Mouse (Mus musculus): ENCODE results near the gene Calr4. TPM values are rescaled to one million over a fixed set of nuclear protein-coding genes. Genes with fewer than 3 reads are reported as not detected.

The Calr4 gene
- polyA plus RNA-seq, 1 experiment from 2014 or later: not detected

DNA sequence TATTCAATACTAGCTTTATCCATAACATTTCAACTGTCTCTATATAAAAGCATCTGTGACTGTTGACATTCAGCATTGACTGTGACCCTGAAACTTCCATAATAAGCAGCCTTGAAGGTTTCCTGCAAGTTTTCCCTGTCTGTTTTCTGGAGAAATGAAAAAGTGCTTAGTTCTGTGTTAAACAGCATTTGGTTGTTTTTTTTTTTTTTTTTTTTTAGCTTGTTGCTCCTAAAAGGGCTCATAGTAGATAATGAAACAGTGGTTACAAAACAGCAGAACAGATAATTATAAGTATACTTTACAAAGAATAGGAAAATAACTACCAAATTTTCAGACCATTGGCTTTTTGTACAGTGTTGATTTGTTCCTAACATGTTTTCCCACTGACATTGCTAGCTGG, 60.3 kb downstream of the Calr4 start:
- no peak for ATAC-seq (ENCODE audit: low FRiP score, low TSS enrichment)
- Histone ChIP-seq H3K9ac (ENCODE audit: low read length) (no peak overlapping the region), H3K4me2 (replicated peaks; ENCODE audit: low read depth) (no peak overlapping the region), H3K36me3 (ENCODE audit: control insufficient read depth, insufficient read depth, low read length) (no peaks in the 10 kb centered on the region), H3K4me3 (ENCODE audit: low read depth, low read length) (no peak overlapping the region), H3K27me3 (ENCODE audit: control insufficient read depth, insufficient read depth, low read length) (no peaks in the 10 kb centered on the region), H3K9me3 (ENCODE audit: control insufficient read depth, low read length) (no peaks in the 10 kb centered on the region), H3K4me1 (replicated peaks; ENCODE audit: control insufficient read depth, insufficient read depth) (no peaks in the 10 kb centered on the region), H3K27ac (replicated peaks) (no peak overlapping the region)
- TF ChIP-seq CTCF (IDR thresholded peaks at IDR 0.05; ENCODE audit: low read depth): no peak
- no peak for TF ChIP-seq EP300 (optimal IDR thresholded peaks at IDR 0.05)
- no peak for DNase-seq (ENCODE audit: low spot score)

- Histone ChIP-seq H3K27me3 (ENCODE audit: control insufficient read depth, insufficient read depth, low read length) (no peaks in the 10 kb centered on the region), H3K9me3 (ENCODE audit: control insufficient read depth, low read length) (no peaks in the 10 kb centered on the region), H3K4me2 (replicated peaks; ENCODE audit: low read depth) (no peak overlapping the region), H3K27ac (replicated peaks) (no peak overlapping the region), H3K36me3 (ENCODE audit: control insufficient read depth, insufficient read depth, low read length) (no peaks in the 10 kb centered on the region), H3K4me3 (ENCODE audit: low read depth, low read length) (no peak overlapping the region), H3K4me1 (replicated peaks; ENCODE audit: control insufficient read depth, insufficient read depth) (no peaks in the 10 kb centered on the region), H3K9ac (ENCODE audit: low read length) (no peak overlapping the region)
- 80% methylated on average over 2 of the region's 2 CpGs for WGBS
- TF ChIP-seq EP300 (optimal IDR thresholded peaks at IDR 0.05): no peak
- TF ChIP-seq CTCF (IDR thresholded peaks at IDR 0.05; ENCODE audit: low read depth): no peak
- ATAC-seq (ENCODE audit: low FRiP score, low TSS enrichment) (no peak), DNase-seq (ENCODE audit: low spot score) (no peak)
These were observed 62.2 kb downstream of the Calr4 start for GRCm38 (mm10) chr4:109296510-109296909.

- ATAC-seq (ENCODE audit: low FRiP score, low TSS enrichment) (no peak), DNase-seq (ENCODE audit: low spot score) (no peak)
- H3K4me3 ChIP-seq (ENCODE audit: low read depth, low read length): no peak overlapping the region
- H3K9ac ChIP-seq (ENCODE audit: low read length): no peak overlapping the region
- no peak overlapping the region for H3K4me2 ChIP-seq (replicated peaks; ENCODE audit: low read depth)
- H3K9me3 ChIP-seq (ENCODE audit: control insufficient read depth, low read length): no peaks in the 10 kb centered on the region
- H3K36me3 ChIP-seq (ENCODE audit: control insufficient read depth, insufficient read depth, low read length): no peaks in the 10 kb centered on the region
- TF ChIP-seq CTCF (IDR thresholded peaks at IDR 0.05; ENCODE audit: low read depth) (no peak), EP300 (optimal IDR thresholded peaks at IDR 0.05) (no peak)
- no peaks in the 10 kb centered on the region for H3K4me1 ChIP-seq (replicated peaks; ENCODE audit: control insufficient read depth, insufficient read depth)
- H3K27ac ChIP-seq (replicated peaks): no peak overlapping the region
- H3K27me3 ChIP-seq (ENCODE audit: control insufficient read depth, insufficient read depth, low read length): no peaks in the 10 kb centered on the region
These were observed 64.9 kb downstream of the Calr4 start for GRCm38 (mm10) chr4:109299136-109299535.

Other genes with a start within 250 kb of the Calr4 start
- 53.5 and 62.0 TPM in 2 replicates for gene Nrd1, start 233.8 kb upstream of the Calr4 start, polyA plus RNA-seq (2015; fragmentation: Nextera tagmentation; extraction: Ambion mirVana)
- gene Osbpl9, start 32.2 kb upstream of the Calr4 start, polyA plus RNA-seq (2015; fragmentation: Nextera tagmentation; extraction: Ambion mirVana): 45.0 and 45.5 TPM in 2 replicates
- gene Eps15, start 45.8 kb downstream of the Calr4 start, polyA plus RNA-seq (2015; fragmentation: Nextera tagmentation; extraction: Ambion mirVana): 20.0 and 25.0 TPM in 2 replicates
- 29.7 and 30.2 TPM in 2 replicates for gene Ttc39a, start 172.1 kb downstream of the Calr4 start, polyA plus RNA-seq (2015; fragmentation: Nextera tagmentation; extraction: Ambion mirVana)

Data from stomach, postnatal 0 days (tissue).